Mouse (Mus musculus): ENCODE measurements around the gene Btbd2. TPM values are rescaled to one million over a fixed set of nuclear protein-coding genes. Genes with fewer than 3 reads are reported as not detected.

The Btbd2 gene
- polyA plus RNA-seq, 1 experiment from 2014 or later, result 78.3 TPM

- WGBS, result 24% methylated on average over 6 of the region's 6 CpGs
- Histone ChIP-seq H3K9me3 (ENCODE audit: control insufficient read depth, low read length) (no peaks in the 10 kb centered on the region), H3K4me2 (ENCODE audit: low read depth, low read length, severe bottlenecking) (peak overlapping the region; percentile 93), H3K36me3 (ENCODE audit: control insufficient read depth, insufficient read depth, low read length) (peaks cover 4% of the 10 kb centered on the region; the same call in 1 of the 2 replicates), H3K27ac (ENCODE audit: low read depth, low read length) (no peak overlapping the region), H3K27me3 (ENCODE audit: control insufficient read depth, insufficient read depth, low read length) (no peaks in the 10 kb centered on the region), H3K4me3 (ENCODE audit: low read depth, low read length) (peak overlapping the region; percentile 98), H3K4me1 (replicated peaks; ENCODE audit: control insufficient read depth, insufficient read depth, low read length) (peaks cover 33% of the 10 kb centered on the region), H3K9ac (ENCODE audit: low read length) (peak overlapping the region; percentile 98)
- ATAC-seq (replicated peaks; ENCODE audit: low FRiP score) (no peak), DNase-seq (ENCODE audit: low spot score) (no peak)
Measured at GRCm38 (mm10) chr10:80674851-80675404, 18.1 kb upstream of the Btbd2 start.

- no peak for ATAC-seq (replicated peaks; ENCODE audit: low FRiP score)
- Histone ChIP-seq H3K9ac (ENCODE audit: low read length) (peak overlapping the region; percentile 98), H3K4me2 (ENCODE audit: low read depth, low read length, severe bottlenecking) (peak overlapping the region; percentile 93), H3K36me3 (ENCODE audit: control insufficient read depth, insufficient read depth, low read length) (peaks cover 10% of the 10 kb centered on the region; the same call in 1 of the 2 replicates), H3K27ac (ENCODE audit: low read depth, low read length) (no peak overlapping the region), H3K4me1 (replicated peaks; ENCODE audit: control insufficient read depth, insufficient read depth, low read length) (peaks cover 33% of the 10 kb centered on the region), H3K9me3 (ENCODE audit: control insufficient read depth, low read length) (no peaks in the 10 kb centered on the region), H3K27me3 (ENCODE audit: control insufficient read depth, insufficient read depth, low read length) (no peaks in the 10 kb centered on the region), H3K4me3 (ENCODE audit: low read depth, low read length) (peak overlapping the region; percentile 98)
- 75% methylated on average over 5 of the region's 5 CpGs for WGBS
- no peak for DNase-seq (ENCODE audit: low spot score)
Measured at GRCm38 (mm10) chr10:80674161-80674711, 17.4 kb upstream of the Btbd2 start.

GRCm38 (mm10) chr10:80673690-80674089 lies 16.8 kb upstream of the Btbd2 start:
- Histone ChIP-seq H3K36me3 (ENCODE audit: control insufficient read depth, insufficient read depth, low read length) (peaks cover 14% of the 10 kb centered on the region; the same call in 1 of the 2 replicates), H3K27me3 (ENCODE audit: control insufficient read depth, insufficient read depth, low read length) (no peaks in the 10 kb centered on the region), H3K4me1 (replicated peaks; ENCODE audit: control insufficient read depth, insufficient read depth, low read length) (peaks cover 29% of the 10 kb centered on the region), H3K4me3 (ENCODE audit: low read depth, low read length) (no peak overlapping the region), H3K9me3 (ENCODE audit: control insufficient read depth, low read length) (no peaks in the 10 kb centered on the region), H3K9ac (ENCODE audit: low read length) (no peak overlapping the region), H3K4me2 (ENCODE audit: low read depth, low read length, severe bottlenecking) (no peak overlapping the region), H3K27ac (ENCODE audit: low read depth, low read length) (no peak overlapping the region)
- DNase-seq (ENCODE audit: low spot score), result no peak
- ATAC-seq (replicated peaks; ENCODE audit: low FRiP score), result no peak
- WGBS, result 98% methylated on average over 3 of the region's 3 CpGs

- no peak for ATAC-seq (replicated peaks; ENCODE audit: low FRiP score)
- Histone ChIP-seq H3K4me3 (ENCODE audit: low read depth, low read length) (no peak overlapping the region), H3K9me3 (ENCODE audit: control insufficient read depth, low read length) (no peaks in the 10 kb centered on the region), H3K4me1 (replicated peaks; ENCODE audit: control insufficient read depth, insufficient read depth, low read length) (peaks cover 18% of the 10 kb centered on the region), H3K27ac (ENCODE audit: low read depth, low read length) (no peak overlapping the region), H3K9ac (ENCODE audit: low read length) (no peak overlapping the region), H3K36me3 (ENCODE audit: control insufficient read depth, insufficient read depth, low read length) (peaks cover 14% of the 10 kb centered on the region; the same call in 1 of the 2 replicates), H3K27me3 (ENCODE audit: control insufficient read depth, insufficient read depth, low read length) (no peaks in the 10 kb centered on the region), H3K4me2 (ENCODE audit: low read depth, low read length, severe bottlenecking) (no peak overlapping the region)
- WGBS, result 88% methylated on average over 11 of the region's 11 CpGs
- no peak for DNase-seq (ENCODE audit: low spot score)
Measured at GRCm38 (mm10) chr10:80671936-80672690, 15.2 kb upstream of the Btbd2 start.

GRCm38 (mm10) chr10:80671251-80671650 lies 14.4 kb upstream of the Btbd2 start:
- ATAC-seq (replicated peaks; ENCODE audit: low FRiP score), result no peak
- peaks cover 14% of the 10 kb centered on the region for H3K4me1 ChIP-seq (replicated peaks; ENCODE audit: control insufficient read depth, insufficient read depth, low read length)
- H3K4me2 ChIP-seq (ENCODE audit: low read depth, low read length, severe bottlenecking), result no peak overlapping the region
- H3K36me3 ChIP-seq (ENCODE audit: control insufficient read depth, insufficient read depth, low read length), result peaks cover 16% of the 10 kb centered on the region
- no peak overlapping the region for H3K9ac ChIP-seq (ENCODE audit: low read length)
- no peaks in the 10 kb centered on the region for H3K9me3 ChIP-seq (ENCODE audit: control insufficient read depth, low read length)
- H3K27ac ChIP-seq (ENCODE audit: low read depth, low read length), result no peak overlapping the region
- no peak overlapping the region for H3K4me3 ChIP-seq (ENCODE audit: low read depth, low read length)
- 92% methylated on average over 4 of the region's 4 CpGs for WGBS
- no peak for DNase-seq (ENCODE audit: low spot score)
- H3K27me3 ChIP-seq (ENCODE audit: control insufficient read depth, insufficient read depth, low read length), result no peaks in the 10 kb centered on the region

- DNase-seq (ENCODE audit: low spot score), result no peak
- Histone ChIP-seq H3K4me1 (replicated peaks; ENCODE audit: control insufficient read depth, insufficient read depth, low read length) (peaks cover 17% of the 10 kb centered on the region), H3K4me3 (ENCODE audit: low read depth, low read length) (no peak overlapping the region), H3K36me3 (ENCODE audit: control insufficient read depth, insufficient read depth, low read length) (peaks cover 18% of the 10 kb centered on the region), H3K9me3 (ENCODE audit: control insufficient read depth, low read length) (no peaks in the 10 kb centered on the region), H3K27ac (ENCODE audit: low read depth, low read length) (no peak overlapping the region), H3K9ac (ENCODE audit: low read length) (no peak overlapping the region), H3K27me3 (ENCODE audit: control insufficient read depth, insufficient read depth, low read length) (no peaks in the 10 kb centered on the region), H3K4me2 (ENCODE audit: low read depth, low read length, severe bottlenecking) (no peak overlapping the region)
- 95% methylated on average over 2 of the region's 2 CpGs for WGBS
- ATAC-seq (replicated peaks; ENCODE audit: low FRiP score), result no peak
Measured at GRCm38 (mm10) chr10:80670531-80670930, 13.7 kb upstream of the Btbd2 start.

- no peaks in the 10 kb centered on the region for H3K27me3 ChIP-seq (ENCODE audit: control insufficient read depth, insufficient read depth, low read length)
- H3K4me1 ChIP-seq (replicated peaks; ENCODE audit: control insufficient read depth, insufficient read depth, low read length), result peaks cover 16% of the 10 kb centered on the region
- no peaks in the 10 kb centered on the region for H3K9me3 ChIP-seq (ENCODE audit: control insufficient read depth, low read length)
- no peak overlapping the region for H3K27ac ChIP-seq (ENCODE audit: low read depth, low read length)
- no peak overlapping the region for H3K9ac ChIP-seq (ENCODE audit: low read length)
- peaks cover 18% of the 10 kb centered on the region for H3K36me3 ChIP-seq (ENCODE audit: control insufficient read depth, insufficient read depth, low read length)
- DNase-seq (ENCODE audit: low spot score) (no peak), ATAC-seq (replicated peaks; ENCODE audit: low FRiP score) (no peak)
- H3K4me3 ChIP-seq (ENCODE audit: low read depth, low read length), result no peak overlapping the region
- 95% methylated on average over 7 of the region's 7 CpGs for WGBS
- no peak overlapping the region for H3K4me2 ChIP-seq (ENCODE audit: low read depth, low read length, severe bottlenecking)
Measured at GRCm38 (mm10) chr10:80669737-80670485, 13.0 kb upstream of the Btbd2 start.

GRCm38 (mm10) chr10:80669018-80669417 lies 12.1 kb upstream of the Btbd2 start:
- Histone ChIP-seq H3K4me1 (replicated peaks; ENCODE audit: control insufficient read depth, insufficient read depth, low read length) (peaks cover 7% of the 10 kb centered on the region; the same call in 1 of the 2 replicates), H3K9ac (ENCODE audit: low read length) (no peak overlapping the region), H3K4me3 (ENCODE audit: low read depth, low read length) (no peak overlapping the region), H3K36me3 (ENCODE audit: control insufficient read depth, insufficient read depth, low read length) (peaks cover 18% of the 10 kb centered on the region), H3K27me3 (ENCODE audit: control insufficient read depth, insufficient read depth, low read length) (no peaks in the 10 kb centered on the region), H3K9me3 (ENCODE audit: control insufficient read depth, low read length) (no peaks in the 10 kb centered on the region), H3K4me2 (ENCODE audit: low read depth, low read length, severe bottlenecking) (no peak overlapping the region), H3K27ac (ENCODE audit: low read depth, low read length) (no peak overlapping the region)
- 87% methylated on average over 12 of the region's 12 CpGs for WGBS
- no peak for ATAC-seq (replicated peaks; ENCODE audit: low FRiP score)
- no peak for DNase-seq (ENCODE audit: low spot score)

Data from forebrain, embryonic 11.5 days (tissue).